Mouse (Mus musculus): ENCODE measurements around the gene Snx4.

Snx4 gene

DNA sequence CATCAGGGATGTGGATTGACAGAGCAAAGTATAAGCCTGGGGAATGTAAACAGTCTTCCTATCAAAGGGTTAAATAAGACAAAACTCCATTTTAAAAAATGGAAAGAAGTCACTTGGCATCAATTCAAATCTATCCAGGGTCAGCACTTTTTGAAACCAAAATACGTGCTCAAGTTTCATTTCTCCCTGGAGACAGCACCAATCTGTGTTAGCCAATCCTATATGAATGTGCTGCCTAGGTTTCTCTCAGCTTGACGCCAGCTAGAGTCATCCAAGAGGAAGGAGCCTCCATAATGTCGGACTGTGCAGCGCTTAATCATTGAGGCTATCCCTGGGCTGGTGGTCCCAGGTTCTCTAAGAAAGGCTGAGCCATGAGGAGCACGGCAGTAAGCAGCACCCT is 95.9 kb downstream of the Snx4 start:
- no peak for TF ChIP-seq GATA4 (IDR thresholded peaks at IDR 0.05; ENCODE audit: insufficient replicate concordance, low read length)
